Mouse (Mus musculus) inflammation-experienced regulatory T-cells, adult 6 months (primary cell): ENCODE measurements around the gene Tbc1d10c. TPM values are rescaled to one million over a fixed set of nuclear protein-coding genes. Genes with fewer than 3 reads are reported as not detected.

ENCODE experiments used
- ATAC-seq: one replicate; pipeline ENCODE4 v1.8.0; 2017
- polyA plus RNA-seq, 3 experiments: library from polyadenylated mRNA; unstranded; fragments of 100-300 nt; shearing (Covaris generic); gene quantifications; one replicate each; pipeline ENCODE4 v1.2.1; 2017

The Tbc1d10c gene
- polyA plus RNA-seq, 3 experiments from 2014 or later = 608 to 658 (median 621) TPM

DNA sequence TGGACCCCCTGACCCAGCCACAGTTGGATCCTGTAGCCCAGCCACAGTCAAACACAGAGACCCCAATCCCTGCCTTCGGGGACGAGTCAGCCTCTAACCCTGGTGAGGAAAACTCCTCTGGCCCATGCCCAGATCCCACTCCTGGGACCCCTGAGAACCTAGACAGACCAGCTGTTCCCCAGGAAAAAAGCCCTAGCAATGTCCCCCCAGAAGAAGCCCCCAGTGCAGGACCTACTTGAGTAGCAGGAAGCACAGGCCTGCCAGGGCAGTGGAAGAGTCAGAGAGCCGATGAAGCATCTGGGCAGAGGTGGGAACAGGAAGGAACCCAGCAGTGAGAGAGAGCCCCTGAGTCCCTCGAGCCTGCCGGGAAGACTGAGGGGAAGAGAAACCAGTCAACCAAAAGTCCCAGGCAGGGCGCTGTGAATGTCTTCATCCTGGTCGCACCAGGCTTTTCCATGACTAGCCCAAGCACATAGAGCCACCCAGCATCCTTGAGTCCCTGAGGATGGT, 47.3 kb downstream of the Tbc1d10c start, which contains the start of gene Cabp4:
Gene Cabp4, minus strand, starts transcription at position 275 of the 510 bp plus-strand sequence.
- no peak for ATAC-seq

GRCm38 (mm10) chr19:4142416-4143173, 48.5 kb downstream of the Tbc1d10c start:
- ATAC-seq = no peak

GRCm38 (mm10) chr19:4140147-4140546, 50.9 kb downstream of the Tbc1d10c start:
- no peak for ATAC-seq

DNA sequence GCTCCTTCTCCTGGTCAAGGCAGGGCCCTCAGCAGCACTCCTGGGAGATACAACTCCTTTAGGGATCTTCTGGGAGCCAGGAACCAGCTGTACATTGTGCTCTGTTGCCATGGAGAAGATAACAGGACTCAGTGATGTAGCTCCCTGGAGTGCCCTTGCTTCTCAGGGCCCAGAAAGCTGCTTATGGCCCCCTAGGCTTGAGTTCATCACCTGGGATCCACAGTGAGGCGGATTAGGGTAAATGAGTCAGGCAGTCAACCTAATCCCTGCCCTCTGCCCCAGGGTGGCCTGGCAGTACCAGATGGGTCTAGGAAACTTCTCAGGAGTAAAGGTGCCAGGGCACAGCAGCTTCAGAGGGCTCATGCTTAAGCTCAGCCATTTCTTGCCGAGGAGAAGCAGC, 51.6 kb downstream of the Tbc1d10c start, which contains the start of gene Gpr152:
Gene Gpr152, plus strand, starts transcription at position 342 of the 400 bp plus-strand sequence.
- ATAC-seq = no peak

GRCm38 (mm10) chr19:4137913-4138312, 53.2 kb downstream of the Tbc1d10c start:
- no peak for ATAC-seq

DNA sequence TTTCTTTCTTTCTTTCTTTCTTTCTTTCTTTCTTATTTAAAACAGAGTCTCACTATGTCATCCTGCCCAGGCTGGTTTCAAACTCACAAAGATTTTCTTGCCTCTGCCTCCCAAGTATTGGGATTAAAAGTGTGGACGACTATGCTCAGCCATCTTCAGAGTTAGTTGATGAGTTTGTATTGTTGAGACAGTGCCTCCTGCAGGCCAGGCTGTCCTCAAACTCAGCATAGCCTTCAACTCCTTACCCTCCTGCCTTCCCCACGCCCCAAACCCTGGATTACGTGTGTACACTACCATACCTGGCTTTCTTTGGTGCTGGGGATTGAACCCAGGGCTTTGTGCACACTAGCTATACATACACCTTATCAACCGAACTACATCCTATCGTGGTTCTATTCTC, 54.6 kb downstream of the Tbc1d10c start:
- ATAC-seq = no peak

DNA sequence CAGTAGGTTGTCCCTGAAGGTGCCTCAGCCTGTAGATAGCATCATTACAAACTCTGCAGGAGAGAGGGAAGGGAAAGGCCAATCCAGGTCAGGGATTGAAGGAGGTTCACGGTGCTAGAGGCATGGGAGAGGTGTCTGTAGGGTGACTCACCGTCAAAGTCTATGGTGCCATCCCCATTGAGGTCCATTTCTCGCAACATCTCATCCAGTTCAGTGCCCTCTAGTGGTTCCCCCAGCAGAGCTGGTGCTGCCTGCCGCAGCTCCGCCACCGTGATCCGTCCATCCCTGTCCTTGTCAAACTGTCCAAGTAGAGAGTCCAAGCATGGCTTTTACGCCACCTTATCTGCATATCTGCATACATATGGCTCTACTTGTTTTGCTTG, 55.1 kb downstream of the Tbc1d10c start:
- peak; percentile 74 for ATAC-seq

GRCm38 (mm10) chr19:4135229-4135962, 55.7 kb downstream of the Tbc1d10c start:
- peak; percentile 85 for ATAC-seq

- no peak for ATAC-seq
Observed at GRCm38 (mm10) chr19:4134354-4134753, 56.7 kb downstream of the Tbc1d10c start.

Other genes starting within 250 kb of the Tbc1d10c start
- not detected for gene Aldh3b3, start 232.6 kb downstream of the Tbc1d10c start, polyA plus RNA-seq
- gene Aldh3b2, start 219.0 kb downstream of the Tbc1d10c start, polyA plus RNA-seq = not detected
- 1 to 10 TPM in 2 of 3 experiments, under 1 TPM in 1; 0.73 to 2.3 (median 2.2) TPM for gene Acy3, start 204.7 kb downstream of the Tbc1d10c start, polyA plus RNA-seq
- not detected for gene Tbx10, start 198.5 kb downstream of the Tbc1d10c start, polyA plus RNA-seq
- gene Nudt8, start 190.7 kb downstream of the Tbc1d10c start, polyA plus RNA-seq = 10 to 100 TPM; 10.3 to 16.2 (median 15.9) TPM
- under 1 TPM; 0.16 to 0.99 (median 0.44) TPM for gene Gm49405, start 190.7 kb downstream of the Tbc1d10c start, polyA plus RNA-seq
- gene Doc2g, start 188.0 kb downstream of the Tbc1d10c start, polyA plus RNA-seq = 1 to 10 TPM in 2 of 3 experiments, under 1 TPM in 1; 0.31 to 2.8 (median 1.6) TPM
- gene Ndufv1, start 178.5 kb downstream of the Tbc1d10c start, polyA plus RNA-seq = 100 to 1,000 TPM; 104 to 136 (median 114) TPM
- gene Gstp1, start 153.3 kb downstream of the Tbc1d10c start, polyA plus RNA-seq = 100 to 1,000 TPM; 417 to 553 (median 508) TPM
- 10 to 100 TPM in 1 of 3 experiments, 1 to 10 TPM in 1, under 1 TPM in 1; 0.72 to 12.0 (median 5.0) TPM for gene Gstp2, start 145.3 kb downstream of the Tbc1d10c start, polyA plus RNA-seq
- 100 to 1,000 TPM; 178 to 293 (median 197) TPM for gene Gstp3, start 131.7 kb downstream of the Tbc1d10c start, polyA plus RNA-seq
- gene Cabp2, start 109.7 kb downstream of the Tbc1d10c start, polyA plus RNA-seq = not detected
- gene Cdk2ap2, start 94.1 kb downstream of the Tbc1d10c start, polyA plus RNA-seq = 100 to 1,000 TPM; 329 to 406 (median 406) TPM
- 100 to 1,000 TPM in 1 of 3 experiments, 10 to 100 TPM in 2; 80.6 to 147 (median 88.8) TPM for gene Pitpnm1, start 91.3 kb downstream of the Tbc1d10c start, polyA plus RNA-seq
- gene Aip, start 65.4 kb downstream of the Tbc1d10c start, polyA plus RNA-seq = 100 to 1,000 TPM; 171 to 228 (median 197) TPM
- gene Gpr152, start 51.5 kb downstream of the Tbc1d10c start, polyA plus RNA-seq = under 1 TPM in 1 of 3 experiments, not detected in 2; 0.22 TPM
- 1 to 10 TPM in 1 of 3 experiments, under 1 TPM in 2; 0.91 to 1.1 (median 0.97) TPM for gene Cabp4, start 47.3 kb downstream of the Tbc1d10c start, polyA plus RNA-seq
- gene Coro1b, start 42.7 kb downstream of the Tbc1d10c start, polyA plus RNA-seq = 100 to 1,000 TPM; 228 to 269 (median 241) TPM
- gene Ptprcap, start 37.7 kb downstream of the Tbc1d10c start, polyA plus RNA-seq = 100 to 1,000 TPM; 802 to 889 (median 855) TPM
- 10 to 100 TPM; 26.3 to 35.3 (median 30.1) TPM for gene Rps6kb2, start 27.9 kb downstream of the Tbc1d10c start, polyA plus RNA-seq
- gene Carns1, start 15.8 kb downstream of the Tbc1d10c start, polyA plus RNA-seq = 10 to 100 TPM in 2 of 3 experiments, 1 to 10 TPM in 1; 5.2 to 12.9 (median 11.9) TPM
- gene Ppp1ca, start 781 bp upstream of the Tbc1d10c start, polyA plus RNA-seq = 1,000 to 10,000 TPM in 1 of 3 experiments, 100 to 1,000 TPM in 2; 808 to 1,210 (median 823) TPM
- gene Rad9a, start 10.4 kb upstream of the Tbc1d10c start, polyA plus RNA-seq = 10 to 100 TPM; 43.6 to 63.0 (median 59.1) TPM
- gene Clcf1, start 23.0 kb upstream of the Tbc1d10c start, polyA plus RNA-seq = 10 to 100 TPM; 13.4 to 51.6 (median 33.9) TPM
- gene AC109138.7, start 23.1 kb upstream of the Tbc1d10c start, polyA plus RNA-seq = not detected
- 100 to 1,000 TPM in 2 of 3 experiments, 10 to 100 TPM in 1; 96.4 to 134 (median 118) TPM for gene Pold4, start 40.6 kb upstream of the Tbc1d10c start, polyA plus RNA-seq
- 10 to 100 TPM in 2 of 3 experiments, 1 to 10 TPM in 1; 9.6 to 14.5 (median 13.6) TPM for gene Ssh3, start 77.9 kb upstream of the Tbc1d10c start, polyA plus RNA-seq
- gene Ankrd13d, start 91.9 kb upstream of the Tbc1d10c start, polyA plus RNA-seq = 1 to 10 TPM in 2 of 3 experiments, under 1 TPM in 1; 0.87 to 3.0 (median 2.3) TPM
- gene Grk2, start 114.9 kb upstream of the Tbc1d10c start, polyA plus RNA-seq = 10 to 100 TPM; 81.3 to 90.8 (median 85.9) TPM
- gene Kdm2a, start 207.0 kb upstream of the Tbc1d10c start, polyA plus RNA-seq = 10 to 100 TPM; 67.5 to 97.8 (median 86.3) TPM
- 1 to 10 TPM in 2 of 3 experiments, under 1 TPM in 1; 0.75 to 2.5 (median 2.4) TPM for gene Rhod, start 248.1 kb upstream of the Tbc1d10c start, polyA plus RNA-seq